Mouse (Mus musculus) forebrain, embryonic 13.5 days (tissue): Measurements from ENCODE around the gene Krtap5-1. TPM values are rescaled to one million over a fixed set of nuclear protein-coding genes. Genes with fewer than 3 reads are reported as not detected.
A peak's percentile ranks its signal among the peaks of the same experiment; 100 is the strongest.
"Not testable (repeated sequence)": the region's sequence is repeated elsewhere in the genome, so short reads cannot be mapped to it uniquely, and the experiment has no call there.

Experiments
- ATAC-seq: fragments of 200-750 bp; cut with Nextera tagmentation; 2 replicates; pipeline ENCODE4 v1.8.0; 2017
- H3K27ac ChIP-seq: fragments of 300-500 bp; sonication (generic); 2 replicates; pipeline ENCODE4 v1.5.1; 2015; ENCODE audit warnings: inconsistent platforms, mild to moderate bottlenecking, moderate library complexity
- H3K27me3 ChIP-seq: fragments of 300-500 bp; sonication (generic); 2 replicates; pipeline ENCODE4 v1.6.1; 2015; ENCODE audit warnings: mild to moderate bottlenecking, inconsistent platforms
- H3K36me3 ChIP-seq: fragments of 300-500 bp; sonication (generic); 2 replicates; pipeline ENCODE4 v1.6.1; 2015; ENCODE audit warnings: mild to moderate bottlenecking, inconsistent platforms; ENCODE audit not compliant: poor library complexity, severe bottlenecking
- H3K4me1 ChIP-seq: fragments of 300-500 bp; sonication (generic); 2 replicates; pipeline ENCODE4 v1.6.1; 2015; ENCODE audit warnings: inconsistent platforms
- H3K4me2 ChIP-seq: fragments of 300-500 bp; sonication (generic); 2 replicates; pipeline ENCODE4 v1.6.1; 2015; ENCODE audit warnings: inconsistent platforms, mild to moderate bottlenecking, moderate library complexity
- H3K4me3 ChIP-seq: fragments of 300-500 bp; sonication (generic); 2 replicates; pipeline ENCODE4 v1.5.1; 2015; ENCODE audit warnings: mild to moderate bottlenecking, inconsistent platforms
- H3K9ac ChIP-seq: fragments of 300-500 bp; sonication (generic); 2 replicates; pipeline ENCODE4 v1.6.1; 2015; ENCODE audit warnings: mild to moderate bottlenecking, inconsistent platforms
- H3K9me3 ChIP-seq: fragments of 300-500 bp; sonication (generic); replicated peaks from 2 replicates; pipeline ENCODE4 v1.6.1; 2016; ENCODE audit warnings: inconsistent platforms
- WGBS: fragments of 180-500 bp; shearing (Covaris S2); methylation state at CpG from one replicate; pipeline ENCODE4 v1.1.7; 2015; 5-methylcytosine and 5-hydroxymethylcytosine counted together
- polyA plus RNA-seq: library from polyadenylated mRNA; unstranded; fragments of >200 nt; fragmentation: Nextera tagmentation; extraction: Ambion mirVana; gene quantifications from 2 replicates; pipeline ENCODE4 v1.2.1, GENCODE M21; 2015

Krtap5-1 gene
- not detected in 2 replicates for polyA plus RNA-seq

GRCm38 (mm10) chr7:142297018-142297417 lies at the start of gene Krtap5-1:
Gene Krtap5-1, minus strand, starts transcription at chr7:142297118.
- H3K4me1 ChIP-seq, H3K4me3 ChIP-seq, H3K36me3 ChIP-seq, H3K27me3 ChIP-seq, H3K4me2 ChIP-seq, ATAC-seq, H3K9ac ChIP-seq, H3K27ac ChIP-seq, H3K9me3 ChIP-seq: not testable (repeated sequence)

- H3K4me3 ChIP-seq = no peak overlapping the region
- H3K4me1 ChIP-seq = no peaks in the 10 kb centered on the region
- WGBS = 82% methylated on average over 3 of the region's 3 CpGs
- no peaks in the 10 kb centered on the region for H3K9me3 ChIP-seq
- ATAC-seq = no peak
- no peak overlapping the region for H3K4me2 ChIP-seq
- H3K36me3 ChIP-seq = no peaks in the 10 kb centered on the region
- H3K27me3 ChIP-seq = no peaks in the 10 kb centered on the region
- no peak overlapping the region for H3K27ac ChIP-seq
- no peak overlapping the region for H3K9ac ChIP-seq
These were observed 45.3 kb upstream of the Krtap5-1 start for GRCm38 (mm10) chr7:142342247-142342640.

- H3K9me3 ChIP-seq = no peaks in the 10 kb centered on the region
- H3K27ac ChIP-seq = no peak overlapping the region
- WGBS = 80% methylated on average over 10 of the region's 10 CpGs
- H3K9ac ChIP-seq = no peak overlapping the region
- H3K4me2 ChIP-seq = no peak overlapping the region
- H3K27me3 ChIP-seq = no peaks in the 10 kb centered on the region
- no peaks in the 10 kb centered on the region for H3K4me1 ChIP-seq
- H3K4me3 ChIP-seq = no peak overlapping the region
- no peak for ATAC-seq
- H3K36me3 ChIP-seq = no peaks in the 10 kb centered on the region
These were observed 44.8 kb upstream of the Krtap5-1 start for GRCm38 (mm10) chr7:142341564-142342246.

GRCm38 (mm10) chr7:142340269-142340970 lies 43.5 kb upstream of the Krtap5-1 start:
- Histone ChIP-seq H3K27me3 (no peaks in the 10 kb centered on the region), H3K36me3 (no peaks in the 10 kb centered on the region), H3K4me3 (no peak overlapping the region), H3K27ac (no peak overlapping the region), H3K9me3 (no peaks in the 10 kb centered on the region), H3K4me1 (no peaks in the 10 kb centered on the region), H3K4me2 (no peak overlapping the region), H3K9ac (no peak overlapping the region)
- WGBS = 64% methylated on average over 10 of the region's 10 CpGs
- ATAC-seq = no peak

GRCm38 (mm10) chr7:142335151-142335550 lies 38.2 kb upstream of the Krtap5-1 start:
- Histone ChIP-seq H3K36me3 (no peaks in the 10 kb centered on the region), H3K27ac (no peak overlapping the region), H3K4me3 (no peak overlapping the region), H3K9ac (no peak overlapping the region), H3K4me2 (no peak overlapping the region), H3K4me1 (no peaks in the 10 kb centered on the region), H3K27me3 (no peaks in the 10 kb centered on the region), H3K9me3 (no peaks in the 10 kb centered on the region)
- WGBS = 76% methylated on average over 8 of the region's 8 CpGs
- peak; percentile 41; the same call in 1 of the 2 replicates for ATAC-seq

GRCm38 (mm10) chr7:142334246-142334645 lies 37.3 kb upstream of the Krtap5-1 start:
- no peak overlapping the region for H3K9ac ChIP-seq
- peak; percentile 94 for ATAC-seq
- no peaks in the 10 kb centered on the region for H3K36me3 ChIP-seq
- no peak overlapping the region for H3K4me2 ChIP-seq
- H3K27ac ChIP-seq = no peak overlapping the region
- no peaks in the 10 kb centered on the region for H3K9me3 ChIP-seq
- no peak overlapping the region for H3K4me3 ChIP-seq
- H3K27me3 ChIP-seq = no peaks in the 10 kb centered on the region
- WGBS = 0% methylated on average over 3 of the region's 3 CpGs
- no peaks in the 10 kb centered on the region for H3K4me1 ChIP-seq

- H3K4me2 ChIP-seq, H3K9ac ChIP-seq, H3K27ac ChIP-seq, H3K4me1 ChIP-seq, H3K4me3 ChIP-seq, H3K36me3 ChIP-seq, ATAC-seq, H3K9me3 ChIP-seq, H3K27me3 ChIP-seq: not testable (repeated sequence)
- 69% methylated on average over 6 of the region's 9 CpGs for WGBS
These were observed 35.8 kb upstream of the Krtap5-1 start for GRCm38 (mm10) chr7:142332741-142333140.

- ATAC-seq = no peak
These were observed 34.4 kb upstream of the Krtap5-1 start for GRCm38 (mm10) chr7:142331281-142331680.

GRCm38 (mm10) chr7:142330271-142330724 lies 33.4 kb upstream of the Krtap5-1 start:
- H3K36me3 ChIP-seq = no peaks in the 10 kb centered on the region
- no peak overlapping the region for H3K9ac ChIP-seq
- no peaks in the 10 kb centered on the region for H3K9me3 ChIP-seq
- 87% methylated on average over 9 of the region's 9 CpGs for WGBS
- no peak overlapping the region for H3K4me3 ChIP-seq
- no peak overlapping the region for H3K27ac ChIP-seq
- no peaks in the 10 kb centered on the region for H3K27me3 ChIP-seq
- no peak for ATAC-seq
- H3K4me2 ChIP-seq = no peak overlapping the region
- no peaks in the 10 kb centered on the region for H3K4me1 ChIP-seq

More at GRCm38 (mm10) chr7:142331281-142331680, 34.4 kb upstream of the Krtap5-1 start:
- Histone ChIP-seq H3K4me2 (no peak overlapping the region), H3K27me3 (no peaks in the 10 kb centered on the region), H3K36me3 (no peaks in the 10 kb centered on the region), H3K9ac (no peak overlapping the region), H3K9me3 (no peaks in the 10 kb centered on the region), H3K4me1 (no peaks in the 10 kb centered on the region), H3K4me3 (no peak overlapping the region), H3K27ac (no peak overlapping the region)
- 86% methylated on average over 4 of the region's 4 CpGs for WGBS

- H3K9me3 ChIP-seq = no peaks in the 10 kb centered on the region
- no peaks in the 10 kb centered on the region for H3K36me3 ChIP-seq
- no peak for ATAC-seq
- no peaks in the 10 kb centered on the region for H3K27me3 ChIP-seq
- H3K4me2 ChIP-seq = no peak overlapping the region
- no peak overlapping the region for H3K4me3 ChIP-seq
- H3K4me1 ChIP-seq = no peaks in the 10 kb centered on the region
- H3K9ac ChIP-seq = no peak overlapping the region
- 57% methylated on average over 3 of the region's 3 CpGs for WGBS
- no peak overlapping the region for H3K27ac ChIP-seq
These were observed 31.6 kb upstream of the Krtap5-1 start for GRCm38 (mm10) chr7:142328507-142328906.

GRCm38 (mm10) chr7:142326714-142327445 lies 30.0 kb upstream of the Krtap5-1 start:
- Histone ChIP-seq H3K36me3 (no peaks in the 10 kb centered on the region), H3K9me3 (no peaks in the 10 kb centered on the region), H3K4me3 (no peak overlapping the region), H3K4me2 (no peak overlapping the region), H3K4me1 (no peaks in the 10 kb centered on the region), H3K27me3 (no peaks in the 10 kb centered on the region), H3K27ac (no peak overlapping the region), H3K9ac (no peak overlapping the region)
- WGBS = 82% methylated on average over 9 of the region's 9 CpGs
- no peak for ATAC-seq
